Mouse (Mus musculus) MEL-GATA-1-ER (cell line): ENCODE data around the gene Cdkl3.

Experiments
- DNase-seq: peaks from one replicate; pipeline ENCODE4 v3.0.0-alpha.2; 2012; ENCODE audit warnings: low read depth; ENCODE audit errors: extremely low read depth

The Cdkl3 gene

GRCm38 (mm10) chr11:52075794-52076633, 72.0 kb downstream of the Cdkl3 start:
- no peak for DNase-seq

GRCm38 (mm10) chr11:52076742-52077352, 72.8 kb downstream of the Cdkl3 start:
- no peak for DNase-seq

- no peak for DNase-seq
These were observed 73.9 kb downstream of the Cdkl3 start for GRCm38 (mm10) chr11:52077939-52078338.

- DNase-seq, result no peak
These were observed 76.0 kb downstream of the Cdkl3 start for GRCm38 (mm10) chr11:52079978-52080377.

- no peak for DNase-seq
These were observed 76.6 kb downstream of the Cdkl3 start for GRCm38 (mm10) chr11:52080656-52081055.

- DNase-seq, result no peak
These were observed 81.8 kb downstream of the Cdkl3 start for GRCm38 (mm10) chr11:52085857-52086203.

- DNase-seq, result no peak
These were observed 82.3 kb downstream of the Cdkl3 start for GRCm38 (mm10) chr11:52086204-52086864.

- DNase-seq, result no peak
These were observed 85.3 kb downstream of the Cdkl3 start for GRCm38 (mm10) chr11:52089291-52089690.

GRCm38 (mm10) chr11:52091261-52091660, 87.2 kb downstream of the Cdkl3 start:
- DNase-seq, result no peak

GRCm38 (mm10) chr11:52094568-52094967, 90.5 kb downstream of the Cdkl3 start:
- DNase-seq, result no peak

- DNase-seq, result peak; percentile 26
These were observed 93.0 kb downstream of the Cdkl3 start for GRCm38 (mm10) chr11:52097016-52097415.

GRCm38 (mm10) chr11:52097596-52097995, 93.6 kb downstream of the Cdkl3 start:
- DNase-seq, result no peak

- DNase-seq, result peak; percentile 90
These were observed 94.5 kb downstream of the Cdkl3 start, which contains the start of gene Ppp2ca for GRCm38 (mm10) chr11:52098398-52098946. Gene Ppp2ca (plus strand): TSS chr11:52098681.

- no peak for DNase-seq
These were observed 95.2 kb downstream of the Cdkl3 start for GRCm38 (mm10) chr11:52099031-52099761.

GRCm38 (mm10) chr11:52099771-52100219, 95.8 kb downstream of the Cdkl3 start:
- DNase-seq, result peak; percentile 50

GRCm38 (mm10) chr11:52102977-52103376, 99.0 kb downstream of the Cdkl3 start:
- no peak for DNase-seq

- no peak for DNase-seq
These were observed 101.5 kb downstream of the Cdkl3 start for GRCm38 (mm10) chr11:52105503-52105902.

- DNase-seq, result no peak
These were observed 102.0 kb downstream of the Cdkl3 start for GRCm38 (mm10) chr11:52106037-52106436.

GRCm38 (mm10) chr11:52106438-52106837, 102.4 kb downstream of the Cdkl3 start:
- no peak for DNase-seq

- no peak for DNase-seq
These were observed 104.8 kb downstream of the Cdkl3 start for GRCm38 (mm10) chr11:52108796-52109195.

- DNase-seq, result no peak
These were observed 105.4 kb downstream of the Cdkl3 start for GRCm38 (mm10) chr11:52109421-52109820.
